Mouse (Mus musculus): Measurements from ENCODE around the gene Olfr622. TPM values are rescaled to one million over a fixed set of nuclear protein-coding genes. Genes with fewer than 3 reads are reported as not detected.
A peak's percentile ranks its signal among the peaks of the same experiment; 100 is the strongest.

Olfr622 gene
- polyA plus RNA-seq (2015; fragmentation: Nextera tagmentation; extraction: Ambion mirVana) = not detected in 2 replicates

GRCm38 (mm10) chr7:103642602-103643001 is at the start of gene Olfr622:
TSS of gene Olfr622 (minus strand) at chr7:103642702.
- no peaks in the 10 kb centered on the region for H3K27me3 ChIP-seq (ENCODE audit: insufficient read depth, low read length)
- no peaks in the 10 kb centered on the region for H3K36me3 ChIP-seq (replicated peaks; ENCODE audit: insufficient read depth, low read length)
- ATAC-seq (no peak), DNase-seq (no peak)
- no peaks in the 10 kb centered on the region for H3K9me3 ChIP-seq (ENCODE audit: low read length)
- no peak within 1 kb of the TSS for H3K9ac ChIP-seq (replicated peaks)
- TF ChIP-seq EP300 (IDR thresholded peaks at IDR 0.05; ENCODE audit: low read depth) (no peak), CTCF (IDR thresholded peaks at IDR 0.05; ENCODE audit: low read depth) (no peak)
- 68% methylated on average over 1 of the region's 1 CpGs for WGBS (ENCODE audit: insufficient replicate concordance)
- H3K27ac ChIP-seq (ENCODE audit: low read depth) = no peak within 1 kb of the TSS
- no peaks in the 10 kb centered on the region for H3K4me1 ChIP-seq (ENCODE audit: insufficient read depth)
- no peak within 1 kb of the TSS for H3K4me2 ChIP-seq (ENCODE audit: low read depth, low read length)
- H3K4me3 ChIP-seq (ENCODE audit: low read depth, low read length) = no peak within 1 kb of the TSS

GRCm38 (mm10) chr7:103682420-103682819 is 39.9 kb upstream of the Olfr622 start, which contains the start of gene Olfr625-ps1:
TSS of gene Olfr625-ps1 (plus strand) at chr7:103682720.
- H3K4me2 ChIP-seq (ENCODE audit: low read depth, low read length) = no peak within 1 kb of the TSS
- H3K4me1 ChIP-seq (ENCODE audit: insufficient read depth) = no peaks in the 10 kb centered on the region
- DNase-seq (no peak), ATAC-seq (no peak)
- no peaks in the 10 kb centered on the region for H3K36me3 ChIP-seq (replicated peaks; ENCODE audit: insufficient read depth, low read length)
- H3K9ac ChIP-seq (replicated peaks) = no peak within 1 kb of the TSS
- H3K9me3 ChIP-seq (ENCODE audit: low read length) = no peaks in the 10 kb centered on the region
- H3K27me3 ChIP-seq (ENCODE audit: insufficient read depth, low read length) = no peaks in the 10 kb centered on the region
- TF ChIP-seq EP300 (IDR thresholded peaks at IDR 0.05; ENCODE audit: low read depth) (no peak), CTCF (IDR thresholded peaks at IDR 0.05; ENCODE audit: low read depth) (no peak)
- no peak within 1 kb of the TSS for H3K27ac ChIP-seq (ENCODE audit: low read depth)
- no peak within 1 kb of the TSS for H3K4me3 ChIP-seq (ENCODE audit: low read depth, low read length)

GRCm38 (mm10) chr7:103671091-103671490 is 28.6 kb upstream of the Olfr622 start, which contains the start of gene Olfr624:
TSS of gene Olfr624 (minus strand) at chr7:103671191.
- ATAC-seq (no peak), DNase-seq (no peak)
- Histone ChIP-seq H3K9me3 (ENCODE audit: low read length) (no peaks in the 10 kb centered on the region), H3K27me3 (ENCODE audit: insufficient read depth, low read length) (no peaks in the 10 kb centered on the region), H3K36me3 (replicated peaks; ENCODE audit: insufficient read depth, low read length) (no peaks in the 10 kb centered on the region), H3K4me1 (ENCODE audit: insufficient read depth) (no peaks in the 10 kb centered on the region), H3K4me2 (ENCODE audit: low read depth, low read length) (no peak within 1 kb of the TSS), H3K9ac (replicated peaks) (no peak within 1 kb of the TSS), H3K4me3 (ENCODE audit: low read depth, low read length) (no peak within 1 kb of the TSS), H3K27ac (ENCODE audit: low read depth) (no peak within 1 kb of the TSS)
- no peak for TF ChIP-seq EP300 (IDR thresholded peaks at IDR 0.05; ENCODE audit: low read depth)
- no peak for TF ChIP-seq CTCF (IDR thresholded peaks at IDR 0.05; ENCODE audit: low read depth)
- 89% methylated on average over 2 of the region's 2 CpGs for WGBS (ENCODE audit: insufficient replicate concordance)

GRCm38 (mm10) chr7:103663598-103663997 is 21.1 kb upstream of the Olfr622 start, which contains the start of gene Olfr623:
TSS of gene Olfr623 (minus strand) at chr7:103663698.
- DNase-seq (no peak), ATAC-seq (no peak)
- Histone ChIP-seq H3K36me3 (replicated peaks; ENCODE audit: insufficient read depth, low read length) (no peaks in the 10 kb centered on the region), H3K27me3 (ENCODE audit: insufficient read depth, low read length) (no peaks in the 10 kb centered on the region), H3K4me1 (ENCODE audit: insufficient read depth) (no peaks in the 10 kb centered on the region), H3K9me3 (ENCODE audit: low read length) (no peaks in the 10 kb centered on the region), H3K9ac (replicated peaks) (no peak within 1 kb of the TSS), H3K4me3 (ENCODE audit: low read depth, low read length) (no peak within 1 kb of the TSS), H3K27ac (ENCODE audit: low read depth) (no peak within 1 kb of the TSS), H3K4me2 (ENCODE audit: low read depth, low read length) (no peak within 1 kb of the TSS)
- TF ChIP-seq CTCF (IDR thresholded peaks at IDR 0.05; ENCODE audit: low read depth) (no peak), EP300 (IDR thresholded peaks at IDR 0.05; ENCODE audit: low read depth) (no peak)

- WGBS (ENCODE audit: insufficient replicate concordance) = 79% methylated on average over 4 of the region's 4 CpGs
- Histone ChIP-seq H3K4me3 (ENCODE audit: low read depth, low read length) (no peak overlapping the region), H3K4me1 (ENCODE audit: insufficient read depth) (no peaks in the 10 kb centered on the region), H3K27me3 (ENCODE audit: insufficient read depth, low read length) (no peaks in the 10 kb centered on the region), H3K36me3 (replicated peaks; ENCODE audit: insufficient read depth, low read length) (no peaks in the 10 kb centered on the region), H3K4me2 (ENCODE audit: low read depth, low read length) (no peak overlapping the region), H3K9me3 (ENCODE audit: low read length) (no peaks in the 10 kb centered on the region), H3K9ac (replicated peaks) (no peak overlapping the region), H3K27ac (ENCODE audit: low read depth) (no peak overlapping the region)
- ATAC-seq (no peak), DNase-seq (no peak)
- TF ChIP-seq CTCF (IDR thresholded peaks at IDR 0.05; ENCODE audit: low read depth) (no peak), EP300 (IDR thresholded peaks at IDR 0.05; ENCODE audit: low read depth) (no peak)
These were observed 1.6 kb upstream of the Olfr622 start for GRCm38 (mm10) chr7:103644070-103644469.

GRCm38 (mm10) chr7:103636795-103637194 is 5.7 kb downstream of the Olfr622 start:
- H3K4me3 ChIP-seq (ENCODE audit: low read depth, low read length) = no peak overlapping the region
- H3K9me3 ChIP-seq (ENCODE audit: low read length) = no peaks in the 10 kb centered on the region
- H3K4me1 ChIP-seq (ENCODE audit: insufficient read depth) = no peaks in the 10 kb centered on the region
- no peak overlapping the region for H3K9ac ChIP-seq (replicated peaks)
- H3K36me3 ChIP-seq (replicated peaks; ENCODE audit: insufficient read depth, low read length) = no peaks in the 10 kb centered on the region
- H3K4me2 ChIP-seq (ENCODE audit: low read depth, low read length) = no peak overlapping the region
- DNase-seq (no peak), ATAC-seq (peak; percentile 57; the same call in 1 of the 2 replicates)
- H3K27me3 ChIP-seq (ENCODE audit: insufficient read depth, low read length) = no peaks in the 10 kb centered on the region
- no peak for TF ChIP-seq CTCF (IDR thresholded peaks at IDR 0.05; ENCODE audit: low read depth)
- TF ChIP-seq EP300 (IDR thresholded peaks at IDR 0.05; ENCODE audit: low read depth) = no peak
- H3K27ac ChIP-seq (ENCODE audit: low read depth) = no peak overlapping the region

- no peak for DNase-seq
- TF ChIP-seq EP300 (IDR thresholded peaks at IDR 0.05; ENCODE audit: low read depth) (no peak), CTCF (IDR thresholded peaks at IDR 0.05; ENCODE audit: low read depth) (no peak)
These were observed 30.1 kb downstream of the Olfr622 start, which contains the start of gene Olfr620 for GRCm38 (mm10) chr7:103612434-103612833. TSS of gene Olfr620 (minus strand) at chr7:103612534.

More at GRCm38 (mm10) chr7:103612434-103612833, 30.1 kb downstream of the Olfr622 start, which contains the start of gene Olfr620:
- no peak within 1 kb of the TSS for H3K27ac ChIP-seq (ENCODE audit: low read depth)
- H3K9me3 ChIP-seq (ENCODE audit: low read length) = no peaks in the 10 kb centered on the region
- no peaks in the 10 kb centered on the region for H3K4me1 ChIP-seq (ENCODE audit: insufficient read depth)
- no peaks in the 10 kb centered on the region for H3K27me3 ChIP-seq (ENCODE audit: insufficient read depth, low read length)
- H3K4me2 ChIP-seq (ENCODE audit: low read depth, low read length) = no peak within 1 kb of the TSS
- no peak within 1 kb of the TSS for H3K9ac ChIP-seq (replicated peaks)
- WGBS (ENCODE audit: insufficient replicate concordance) = 60% methylated on average over 2 of the region's 2 CpGs
- H3K36me3 ChIP-seq (replicated peaks; ENCODE audit: insufficient read depth, low read length) = no peaks in the 10 kb centered on the region
- no peak within 1 kb of the TSS for H3K4me3 ChIP-seq (ENCODE audit: low read depth, low read length)
- no peak for ATAC-seq
